ENCODE assay signal across 14 mouse cellular contexts in genomic region chr6:148818624-148819343, GRCm38 (mm10). TPM values are rescaled to one million over a fixed set of nuclear protein-coding genes. Genes with fewer than 3 reads are reported as not detected.
DNase-seq lines count a peak whose midpoint lies in the region; ATAC-seq and TF ChIP-seq lines count a peak whose summit lies in the region.
"Had no signal": no experiment of that assay in that cellular context is flagged by ENCODE, and none has a peak within 500 bp of the region (broad histone marks: within the 10 kb centered on the region; RNA-seq: fewer than 3 reads in every experiment).

No protein-coding gene starts in this region.

- peaks cover 44% of the 10 kb centered on the region for H3K36me3 ChIP-seq in lung, embryonic 14.5 days (ENCODE audit: insufficient read depth)
- H3K36me3 ChIP-seq in intestine, postnatal 0 days (ENCODE audit: control insufficient read depth, insufficient read depth): peaks cover 45% of the 10 kb centered on the region

- no peaks in the 10 kb centered on the region for H3K27me3 ChIP-seq in lung, embryonic 14.5 days (ENCODE audit: insufficient read depth, low read length)
- H3K27me3 ChIP-seq in Patski: no peaks in the 10 kb centered on the region
- no peaks in the 10 kb centered on the region for H3K27me3 ChIP-seq in intestine, postnatal 0 days (replicated peaks; ENCODE audit: control insufficient read depth, insufficient read depth, low read length)
- H3K27me3 ChIP-seq: embryonic facial prominence, embryonic 13.5 days; heart, embryonic 12.5 days; neural tube, embryonic 13.5 days had no signal

- H3K9ac ChIP-seq in lung, embryonic 14.5 days: no peak overlapping the region
- no peak overlapping the region for H3K9ac ChIP-seq in intestine, postnatal 0 days (ENCODE audit: low read depth, low read length)
- H3K9ac ChIP-seq: embryonic facial prominence, embryonic 13.5 days; heart, embryonic 12.5 days; neural tube, embryonic 13.5 days had no signal

- H3K4me3 ChIP-seq in lung, embryonic 14.5 days (ENCODE audit: low read depth, low read length): no peak overlapping the region
- H3K4me3 ChIP-seq in intestine, postnatal 0 days (ENCODE audit: low read depth, low read length): no peak overlapping the region
- H3K4me3 ChIP-seq: embryonic facial prominence, embryonic 13.5 days; heart, embryonic 12.5 days; neural tube, embryonic 13.5 days had no signal

- POLR2A ChIA-PET in Patski (lab: Charles Lee): interaction anchor here (1.0 kb wide), 1 partner anchor 16 kb away, joined by 4 read pairs; no protein-coding TSS in a partner anchor

- peak; percentile 54 for ATAC-seq in lung, embryonic 14.5 days (ENCODE audit: insufficient read depth)
- peak; percentile 21 for ATAC-seq in Patski
- peak; percentile 93 for ATAC-seq in intestine, postnatal 0 days

- TF ChIP-seq CTCF in lung, embryonic 14.5 days (IDR thresholded peaks at IDR 0.05; ENCODE audit: low read depth): no peak
- TF ChIP-seq CTCF in Patski (IDR thresholded peaks at IDR 0.05): no peak
- TF ChIP-seq CTCF in intestine, postnatal 0 days (IDR thresholded peaks at IDR 0.05; ENCODE audit: low read depth): 0 out of 2 replicates have a peak, but pooled peaks have one; percentile 3

- H3K4me1 ChIP-seq in lung, embryonic 14.5 days (ENCODE audit: insufficient read depth): no peaks in the 10 kb centered on the region
- H3K4me1 ChIP-seq in intestine, postnatal 0 days (replicated peaks; ENCODE audit: control insufficient read depth, insufficient read depth, low read length): no peaks in the 10 kb centered on the region
- H3K4me1 ChIP-seq: embryonic facial prominence, embryonic 13.5 days; heart, embryonic 12.5 days; neural tube, embryonic 13.5 days had no signal

- 80% methylated on average over 4 of the region's 4 CpGs for WGBS in lung, embryonic 14.5 days
- WGBS in intestine, postnatal 0 days: 53% methylated on average over 4 of the region's 4 CpGs

- H3K27ac ChIP-seq in lung, embryonic 14.5 days (ENCODE audit: low read depth): no peak overlapping the region
- peak overlapping the region; percentile 15; the same call in 1 of the 2 replicates for H3K27ac ChIP-seq in intestine, postnatal 0 days (ENCODE audit: low read depth, low read length)
- H3K27ac ChIP-seq: embryonic facial prominence, embryonic 13.5 days; neural tube, embryonic 13.5 days had no signal

- no peaks in the 10 kb centered on the region for H3K9me3 ChIP-seq in lung, embryonic 14.5 days (ENCODE audit: low read depth, low read length)
- no peaks in the 10 kb centered on the region for H3K9me3 ChIP-seq in intestine, postnatal 0 days (ENCODE audit: control insufficient read depth)
- H3K9me3 ChIP-seq: embryonic facial prominence, embryonic 13.5 days; heart, embryonic 12.5 days; neural tube, embryonic 13.5 days had no signal

- no peak overlapping the region for H3K4me2 ChIP-seq in lung, embryonic 14.5 days
- no peak overlapping the region for H3K4me2 ChIP-seq in intestine, postnatal 0 days (replicated peaks; ENCODE audit: low read depth)
- H3K4me2 ChIP-seq: embryonic facial prominence, embryonic 13.5 days; heart, embryonic 12.5 days; neural tube, embryonic 13.5 days had no signal

- CTCF ChIA-PET in Patski (lab: Charles Lee): interaction anchor here (1.1 kb wide), 1 partner anchor 10 kb away, joined by 4 read pairs; no protein-coding TSS in a partner anchor

- in situ Hi-C loops in Patski (cut with MboI; ENCODE audit: low pct_unique_long_range_greater_than_20kb): no loop called here

- peak; percentile 35 for DNase-seq in adrenal gland, adult 2 months
- DNase-seq in adrenal gland, adult 18-20 months (ENCODE audit: low spot score in 2 of 2): no peak
- DNase-seq in lung, embryonic 14.5 days: peak; percentile 31
- no peak for DNase-seq in lung, postnatal 25 days (ENCODE audit: low spot score)
- no peak for DNase-seq in Patski (ENCODE audit: low read depth, low spot score)
- no peak for DNase-seq in testis, postnatal 10 days (ENCODE audit: low spot score)
- DNase-seq in gastrocnemius, postnatal 10 days: no peak
- DNase-seq: gastrocnemius, postnatal 25 days; kidney, postnatal 36 days; thymus, postnatal 14 days had no signal

RNA-seq across cellular contexts. Expression of gene Ipo8, which starts 12.5 kb away (rescaled TPM):
- total RNA-seq in adrenal gland, adult 2 months (2021): 10 to 100 TPM; 42.1 to 46.8 TPM
- polyA plus RNA-seq in adrenal gland, adult 2 months (2012; rRNA removed): 7.2 and 8.1 TPM in 2 replicates
- total RNA-seq in adrenal gland, adult 18-20 months (2021): 10 to 100 TPM; 42.1 to 51.8 TPM
- 25.6 and 28.9 TPM in 2 replicates for polyA plus RNA-seq in lung, embryonic 14.5 days (2014; fragmentation: Nextera tagmentation; extraction: Ambion mirVana)
- polyA plus RNA-seq in Patski (2021): 51.6 TPM
- 16.5 and 17.4 TPM in 2 replicates for polyA plus RNA-seq in intestine, postnatal 0 days (2015; fragmentation: Nextera tagmentation; extraction: Ambion mirVana)
- 10 to 100 TPM; 25.0 to 28.0 TPM for total RNA-seq in gastrocnemius, postnatal 10 days (2021)

Comparison
In these comparisons a context has a peak if more than half of its experiments do, and no peak if none do; other contexts are left out.
1. DNase-seq: peak in adrenal gland, adult 2 months (single experiment) and lung, embryonic 14.5 days (single experiment); none in adrenal gland, adult 18-20 months (0 of 2), lung, postnatal 25 days (single experiment), Patski (single experiment), testis, postnatal 10 days (single experiment) and gastrocnemius, postnatal 10 days (single experiment).
2. ATAC-seq: peak in every context shown above with its lines; median percentile 93 in intestine, postnatal 0 days; 54 in lung, embryonic 14.5 days; 21 in Patski.